Mouse (Mus musculus) CH12.LX (cell line): ENCODE data around the gene Ppp1r16b. TPM values are rescaled to one million over a fixed set of nuclear protein-coding genes. Genes with fewer than 3 reads are reported as not detected.

Source experiments
- DNase-seq: peaks from one replicate; pipeline ENCODE4 v3.0.0-alpha.2; 2013; ENCODE audit errors: extremely low read depth
- H3K27ac ChIP-seq: 2 replicates; pipeline ENCODE4 v1.5.1; 2012; ENCODE audit warnings: low read depth, mild to moderate bottlenecking, control low read depth, moderate library complexity; ENCODE audit not compliant: insufficient read depth
- H3K27me3 ChIP-seq: replicated peaks from 2 replicates; pipeline ENCODE3; 2012; ENCODE audit warnings: inconsistent platforms
- H3K36me3 ChIP-seq, 2 experiments: replicated peaks in 1 of 2; 2 replicates each; pipeline versions ENCODE3 to v1.6.1; 2012; ENCODE audit warnings: inconsistent platforms in 1 of 2, low read length in 1 of 2, mild to moderate bottlenecking in 1 of 2, mixed read lengths in 1 of 2, moderate library complexity in 1 of 2; ENCODE audit not compliant: control insufficient read depth in 1 of 2, insufficient read depth in 1 of 2
- H3K4me1 ChIP-seq, 2 experiments: 2 replicates each; pipeline ENCODE4 v1.6.1; 2012; ENCODE audit warnings: inconsistent platforms in 1 of 2, moderate library complexity in 1 of 2; ENCODE audit not compliant: insufficient read depth in 2 of 2, control insufficient read depth in 1 of 2
- H3K4me2 ChIP-seq: 2 replicates; pipeline ENCODE4 v1.6.1; 2012; ENCODE audit warnings: low read depth, mild to moderate bottlenecking, control low read depth; ENCODE audit not compliant: poor library complexity, insufficient read depth, severe bottlenecking
- H3K4me3 ChIP-seq, 3 experiments: fragments of 150-350 bp in 1 of 3; sonication (generic) in 1 of 3; replicated peaks in 1 of 3; 2 replicates each; pipeline versions ENCODE3 to v1.5.1; 2011 to 2012; ENCODE audit warnings: low read depth in 2 of 3, low read length in 2 of 3, mild to moderate bottlenecking in 2 of 3, moderate library complexity in 2 of 3, control low read depth in 1 of 3, improper control_type of control experiment in 1 of 3, inconsistent platforms in 1 of 3, mixed read lengths in 1 of 3; ENCODE audit not compliant: poor library complexity in 1 of 3
- H3K79me2 ChIP-seq: replicated peaks from 2 replicates; pipeline ENCODE4 v1.6.1; 2012; ENCODE audit warnings: mild to moderate bottlenecking, moderate library complexity; ENCODE audit not compliant: control insufficient read depth, poor library complexity, insufficient read depth, severe bottlenecking; ENCODE audit errors: extremely low read depth
- H3K9ac ChIP-seq: 2 replicates; pipeline ENCODE4 v1.6.1; 2012; ENCODE audit warnings: low read depth, mild to moderate bottlenecking, control low read depth, moderate library complexity; ENCODE audit not compliant: insufficient read depth
- H3K9me3 ChIP-seq: replicated peaks from 2 replicates; pipeline ENCODE3; 2012; ENCODE audit warnings: low read length, inconsistent platforms, mixed read lengths
- BHLHE40 ChIP-seq: IDR thresholded peaks from 2 replicates; pipeline ENCODE4 v1.6.1; 2011; ENCODE audit warnings: mild to moderate bottlenecking, low read depth, low read length, improper control_type of control experiment
- CTCF ChIP-seq, 2 experiments: IDR thresholded peaks in 1 of 2; conservative IDR thresholded peaks in 1 of 2; 2 replicates each; pipeline ENCODE4 v1.5.1; 2011 to 2012; ENCODE audit warnings: low read depth in 2 of 2, low read length in 2 of 2, improper control_type of control experiment in 1 of 2, inconsistent platforms in 1 of 2, mild to moderate bottlenecking in 1 of 2, moderate library complexity in 1 of 2
- ELF1 ChIP-seq: IDR thresholded peaks from 2 replicates; pipeline ENCODE4 v1.6.1; 2014; ENCODE audit warnings: low read depth, mild to moderate bottlenecking, inconsistent platforms, low read length, improper control_type of control experiment
- GABPA ChIP-seq: IDR thresholded peaks from 2 replicates; pipeline ENCODE4 v1.6.1; 2012; ENCODE audit warnings: low read depth, low read length, improper control_type of control experiment, inconsistent platforms; ENCODE audit not compliant: insufficient replicate concordance
- JUND ChIP-seq: conservative IDR thresholded peaks from 2 replicates; pipeline ENCODE4 v1.6.1; 2011; ENCODE audit warnings: low read depth, low read length, improper control_type of control experiment
- MAFK ChIP-seq: IDR thresholded peaks from 2 replicates; pipeline ENCODE4 v1.6.1; 2011; ENCODE audit warnings: low read length, improper control_type of control experiment; ENCODE audit not compliant: insufficient replicate concordance
- MAX ChIP-seq: IDR thresholded peaks from 2 replicates; pipeline ENCODE4 v1.6.1; 2011; ENCODE audit warnings: low read length, improper control_type of control experiment
- NRF1 ChIP-seq: IDR thresholded peaks from 2 replicates; pipeline ENCODE4 v1.6.1; 2014; ENCODE audit warnings: low read depth, mild to moderate bottlenecking, inconsistent platforms, low read length, improper control_type of control experiment, moderate library complexity
- PAX5 ChIP-seq: IDR thresholded peaks from 2 replicates; pipeline ENCODE4 v1.6.1; 2012; ENCODE audit warnings: low read length, inconsistent platforms, mixed read lengths
- POLR2AphosphoS2 ChIP-seq: IDR thresholded peaks from 2 replicates; pipeline ENCODE4 v1.6.1; 2011; ENCODE audit warnings: low read depth, low read length, improper control_type of control experiment
- RAD21 ChIP-seq: IDR thresholded peaks from 2 replicates; pipeline ENCODE4 v1.6.1; 2011; ENCODE audit warnings: low read depth, mild to moderate bottlenecking, low read length, improper control_type of control experiment, moderate library complexity
- SIN3A ChIP-seq: IDR thresholded peaks from 2 replicates; pipeline ENCODE4 v1.6.1; 2012; ENCODE audit warnings: low read length, improper control_type of control experiment, inconsistent platforms
- TBP ChIP-seq: conservative IDR thresholded peaks from 2 replicates; pipeline ENCODE4 v1.6.1; 2011; ENCODE audit warnings: low read depth, low read length, improper control_type of control experiment
- TCF12 ChIP-seq: IDR thresholded peaks from 2 replicates; pipeline ENCODE4 v1.6.1; 2014; ENCODE audit warnings: low read depth, mild to moderate bottlenecking, inconsistent platforms, low read length, improper control_type of control experiment
- ZC3H11A ChIP-seq: IDR thresholded peaks from 2 replicates; pipeline ENCODE4 v1.6.1; 2012; ENCODE audit warnings: low read depth, mild to moderate bottlenecking, inconsistent platforms, low read length, improper control_type of control experiment
- ZKSCAN1 ChIP-seq: IDR thresholded peaks from 2 replicates; pipeline ENCODE4 v1.6.1; 2012; ENCODE audit warnings: low read depth, inconsistent platforms, low read length, improper control_type of control experiment, borderline replicate concordance
- ZNF384 ChIP-seq: IDR thresholded peaks from 2 replicates; pipeline ENCODE4 v1.6.1; 2012; ENCODE audit warnings: low read depth, low read length, improper control_type of control experiment, inconsistent platforms
- dilution Hi-C: fragments of 300-500 bp; cut with MboI; formaldehyde crosslinking; loops from 2 replicates; pipeline ENCODE4 v1.14.3; 2020; ENCODE audit warnings: low sequenced_read_pairs; ENCODE audit not compliant: extremely low pct_unique_long_range_greater_than_20kb, extremely low pct_ligation_motif_present
- in situ Hi-C: fragments of 300-500 bp; cut with MboI; formaldehyde crosslinking; loops from 3 replicates; pipeline ENCODE4 v1.14.3; 2019; ENCODE audit warnings: low sequenced_read_pairs, low pct_ligation_motif_present, low pct_unique_long_range_greater_than_20kb, mixed read lengths
- polyA plus RNA-seq: library from polyadenylated mRNA; unstranded; fragments of >175 nt; gene quantifications from 2 replicates; pipeline ENCODE4 v1.2.1, GENCODE M21; 2012; ENCODE audit warnings: low read depth; ENCODE audit not compliant: insufficient read length
- total RNA-seq, 2 experiments: library from RNA; depleted of rRNA; stranded (reverse); fragments of 300-350 nt in 1 of 2; fragments of >200 nt in 1 of 2; gene quantifications; 2 replicates each; pipeline ENCODE4 v1.2.3; 2012 to 2014

Ppp1r16b gene
- total and polyA plus RNA-seq, 3 experiments = 37.7 to 55.7 (median 52.0) TPM

- H3K27ac ChIP-seq = peak overlapping the region; percentile 11
- no peaks in the 10 kb centered on the region for H3K27me3 ChIP-seq
- H3K79me2 ChIP-seq = peaks cover 73% of the 10 kb centered on the region
- peaks cover 31 to 85% of the 10 kb centered on the region in 2 experiments for H3K4me1 ChIP-seq
- H3K4me2 ChIP-seq = no peak overlapping the region
- in situ Hi-C loops (loop anchor here (5.0 kb wide), 1 partner anchor 65 kb away; the partner anchor contains the start of gene Ppp1r16b), dilution Hi-C loops (no loop called here)
- no peak overlapping the region for H3K9ac ChIP-seq
- H3K4me3 ChIP-seq = no peak overlapping the region
- TF ChIP-seq CTCF (conservative IDR thresholded peaks at IDR 0.05 in 1 of 2, IDR thresholded peaks at IDR 0.05 in 1 of 2; ENCODE audit: low read depth in 2 of 2, low read length in 2 of 2) (no peak), ELF1 (no peak), NRF1 (no peak), SIN3A (no peak), GABPA (no peak), ZC3H11A (no peak), BHLHE40 (no peak), PAX5 (no peak), TCF12 (no peak), MAX (no peak)
- TF ChIP-seq, all 38 proteins: peak for 0
- peaks cover 8% of the 10 kb centered on the region for H3K9me3 ChIP-seq
- peaks cover 41 to 93% of the 10 kb centered on the region in 2 experiments for H3K36me3 ChIP-seq
- DNase-seq = no peak
Observed at GRCm38 (mm10) chr2:158732521-158732920, 67.3 kb downstream of the Ppp1r16b start.

GRCm38 (mm10) chr2:158733136-158733535 lies 67.9 kb downstream of the Ppp1r16b start:
- Histone ChIP-seq H3K4me3 (no peak overlapping the region), H3K27ac (peak overlapping the region; percentile 58), H3K36me3 (peaks cover 41 to 87% of the 10 kb centered on the region in 2 experiments), H3K27me3 (no peaks in the 10 kb centered on the region), H3K9ac (no peak overlapping the region), H3K9me3 (peaks cover 8% of the 10 kb centered on the region), H3K4me2 (no peak overlapping the region), H3K4me1 (peaks cover 31 to 79% of the 10 kb centered on the region in 2 experiments), H3K79me2 (peaks cover 68% of the 10 kb centered on the region)
- dilution Hi-C loops = no loop called here
- TF ChIP-seq TBP (no peak), JUND (no peak), MAFK (no peak), ZKSCAN1 (no peak), NRF1 (no peak), POLR2AphosphoS2 (no peak), TCF12 (no peak), ZNF384 (no peak), RAD21 (no peak)
- DNase-seq = no peak
- in situ Hi-C loops = loop anchor here (5.0 kb wide), 1 partner anchor 66 kb away; the partner anchor contains the start of gene Ppp1r16b
